Mouse (Mus musculus) CH12.LX (cell line): Measurements from ENCODE around the gene Gng3.

ENCODE experiments used
- CHD1 ChIP-seq: IDR thresholded peaks from 2 replicates; pipeline ENCODE4 v1.6.1; 2012; ENCODE audit warnings: low read depth, low read length, improper control_type of control experiment, inconsistent platforms
- CHD2 ChIP-seq: IDR thresholded peaks from 2 replicates; pipeline ENCODE4 v1.6.1; 2011; ENCODE audit warnings: low read length, improper control_type of control experiment
- CTCF ChIP-seq, 2 experiments: IDR thresholded peaks in 1 of 2; conservative IDR thresholded peaks in 1 of 2; 2 replicates each; pipeline ENCODE4 v1.5.1; 2011 to 2012; ENCODE audit warnings: low read depth in 2 of 2, low read length in 2 of 2, improper control_type of control experiment in 1 of 2, inconsistent platforms in 1 of 2, mild to moderate bottlenecking in 1 of 2, moderate library complexity in 1 of 2
- E2F4 ChIP-seq: IDR thresholded peaks from 2 replicates; pipeline ENCODE4 v1.6.1; 2011; ENCODE audit warnings: low read depth, low read length, improper control_type of control experiment; ENCODE audit not compliant: insufficient replicate concordance
- EP300 ChIP-seq: IDR thresholded peaks from 2 replicates; pipeline ENCODE4 v1.6.1; 2011; ENCODE audit warnings: low read length, improper control_type of control experiment
- GABPA ChIP-seq: IDR thresholded peaks from 2 replicates; pipeline ENCODE4 v1.6.1; 2012; ENCODE audit warnings: low read depth, low read length, improper control_type of control experiment, inconsistent platforms; ENCODE audit not compliant: insufficient replicate concordance
- JUND ChIP-seq: conservative IDR thresholded peaks from 2 replicates; pipeline ENCODE4 v1.6.1; 2011; ENCODE audit warnings: low read depth, low read length, improper control_type of control experiment
- MEF2A ChIP-seq: IDR thresholded peaks from 2 replicates; pipeline ENCODE4 v1.6.1; 2014; ENCODE audit warnings: low read depth, mild to moderate bottlenecking, inconsistent platforms, low read length, improper control_type of control experiment, borderline replicate concordance
- POLR2A ChIP-seq: IDR thresholded peaks from 2 replicates; pipeline ENCODE4 v1.6.1; 2011; ENCODE audit warnings: low read depth, mild to moderate bottlenecking, improper control_type of control experiment, low read length
- SMC3 ChIP-seq: IDR thresholded peaks from 2 replicates; pipeline ENCODE4 v1.6.1; 2011; ENCODE audit warnings: low read depth, low read length, improper control_type of control experiment
- USF1 ChIP-seq: IDR thresholded peaks from 2 replicates; pipeline ENCODE4 v1.6.1; 2014; ENCODE audit warnings: low read depth, mild to moderate bottlenecking, inconsistent platforms, low read length, improper control_type of control experiment
- ZC3H11A ChIP-seq: IDR thresholded peaks from 2 replicates; pipeline ENCODE4 v1.6.1; 2012; ENCODE audit warnings: low read depth, mild to moderate bottlenecking, inconsistent platforms, low read length, improper control_type of control experiment

- TF ChIP-seq GABPA (no peak), USF1 (no peak), POLR2A (no peak), SMC3 (no peak), CTCF (conservative IDR thresholded peaks at IDR 0.05 in 1 of 2, IDR thresholded peaks at IDR 0.05 in 1 of 2; ENCODE audit: low read depth in 2 of 2, low read length in 2 of 2) (no peak), MEF2A (no peak), CHD1 (no peak), ZC3H11A (no peak), EP300 (no peak), CHD2 (no peak), E2F4 (no peak), JUND (no peak)
Measured at GRCm38 (mm10) chr19:8883616-8884015, 44.6 kb upstream of the Gng3 start, which contains the start of the genes Lbhd1 and Gm49403.
